Mouse (Mus musculus) heart, embryonic 12.5 days (tissue): ENCODE measurements around the gene Zfp512b. TPM values are rescaled to one million over a fixed set of nuclear protein-coding genes. Genes with fewer than 3 reads are reported as not detected.

Experiments
- ATAC-seq: fragments of 200-750 bp; cut with Nextera tagmentation; 2 replicates; pipeline ENCODE4 v1.8.0; 2017; ENCODE audit warnings: moderate TSS enrichment, moderate library complexity; ENCODE audit not compliant: insufficient number of reproducible peaks, low FRiP score
- H3K27ac ChIP-seq: fragments of 300-500 bp; sonication (generic); 2 replicates; pipeline ENCODE4 v1.5.1; 2016; ENCODE audit warnings: mild to moderate bottlenecking, moderate library complexity; ENCODE audit not compliant: poor library complexity, severe bottlenecking
- H3K27me3 ChIP-seq: fragments of 300-500 bp; sonication (generic); replicated peaks from 2 replicates; pipeline ENCODE4 v1.6.1; 2016; ENCODE audit warnings: mild to moderate bottlenecking, moderate library complexity
- H3K36me3 ChIP-seq: fragments of 300-500 bp; sonication (generic); 2 replicates; pipeline ENCODE4 v1.6.1; 2016; ENCODE audit warnings: mild to moderate bottlenecking, moderate library complexity
- H3K4me1 ChIP-seq: fragments of 300-500 bp; sonication (generic); replicated peaks from 2 replicates; pipeline ENCODE4 v1.6.1; 2016; ENCODE audit warnings: mild to moderate bottlenecking
- H3K4me2 ChIP-seq: fragments of 300-500 bp; sonication (generic); 2 replicates; pipeline ENCODE4 v1.6.1; 2016; ENCODE audit warnings: mild to moderate bottlenecking, moderate library complexity
- H3K4me3 ChIP-seq: fragments of 300-500 bp; sonication (generic); 2 replicates; pipeline ENCODE4 v1.5.1; 2016; ENCODE audit warnings: mild to moderate bottlenecking
- H3K9ac ChIP-seq: fragments of 300-500 bp; sonication (generic); 2 replicates; pipeline ENCODE4 v1.6.1; 2016; ENCODE audit warnings: mild to moderate bottlenecking, moderate library complexity
- H3K9me3 ChIP-seq: fragments of 300-500 bp; sonication (generic); replicated peaks from 2 replicates; pipeline ENCODE4 v1.6.1; 2016; ENCODE audit warnings: mild to moderate bottlenecking, moderate library complexity
- WGBS: fragments of 180-500 bp; shearing (Covaris S2); methylation state at CpG from one replicate; pipeline ENCODE4 v1.1.7; 2016; 5-methylcytosine and 5-hydroxymethylcytosine counted together
- polyA plus RNA-seq: library from polyadenylated mRNA; unstranded; fragments of >200 nt; fragmentation: Nextera tagmentation; extraction: Ambion mirVana; gene quantifications from 2 replicates; pipeline ENCODE4 v1.2.1, GENCODE M21; 2016

Gene Zfp512b
- polyA plus RNA-seq, 1 experiment from 2014 or later, result 44.8 TPM

DNA sequence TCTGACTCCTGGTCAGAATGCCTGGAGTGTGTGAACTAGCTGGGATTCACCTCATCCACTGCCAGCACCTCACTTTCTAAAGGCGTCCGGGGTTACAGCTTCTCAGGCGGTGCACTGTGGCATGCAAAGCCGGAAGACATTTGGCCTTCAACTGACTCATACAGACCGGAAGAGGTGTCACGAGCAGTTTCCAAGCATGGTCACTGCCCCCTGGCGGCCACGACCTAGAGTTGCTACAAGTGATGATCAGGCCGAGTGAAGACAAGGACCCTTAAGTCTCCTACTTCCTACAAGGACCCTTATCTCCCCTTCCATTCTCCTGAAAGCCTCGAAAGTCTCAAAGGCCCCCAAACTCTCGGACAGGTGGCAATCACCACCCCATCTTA lies 11.6 kb downstream of the Zfp512b start:
- Histone ChIP-seq H3K4me2 (peak overlapping the region; percentile 71), H3K4me1 (peaks cover 42% of the 10 kb centered on the region), H3K9ac (peak overlapping the region; percentile 89), H3K4me3 (peak overlapping the region; percentile 77), H3K36me3 (peaks cover 25% of the 10 kb centered on the region), H3K27ac (peak overlapping the region; percentile 96), H3K9me3 (no peaks in the 10 kb centered on the region), H3K27me3 (no peaks in the 10 kb centered on the region)
- under 1% methylated on average over 11 of the region's 11 CpGs for WGBS
- ATAC-seq, result peak; percentile 84

DNA sequence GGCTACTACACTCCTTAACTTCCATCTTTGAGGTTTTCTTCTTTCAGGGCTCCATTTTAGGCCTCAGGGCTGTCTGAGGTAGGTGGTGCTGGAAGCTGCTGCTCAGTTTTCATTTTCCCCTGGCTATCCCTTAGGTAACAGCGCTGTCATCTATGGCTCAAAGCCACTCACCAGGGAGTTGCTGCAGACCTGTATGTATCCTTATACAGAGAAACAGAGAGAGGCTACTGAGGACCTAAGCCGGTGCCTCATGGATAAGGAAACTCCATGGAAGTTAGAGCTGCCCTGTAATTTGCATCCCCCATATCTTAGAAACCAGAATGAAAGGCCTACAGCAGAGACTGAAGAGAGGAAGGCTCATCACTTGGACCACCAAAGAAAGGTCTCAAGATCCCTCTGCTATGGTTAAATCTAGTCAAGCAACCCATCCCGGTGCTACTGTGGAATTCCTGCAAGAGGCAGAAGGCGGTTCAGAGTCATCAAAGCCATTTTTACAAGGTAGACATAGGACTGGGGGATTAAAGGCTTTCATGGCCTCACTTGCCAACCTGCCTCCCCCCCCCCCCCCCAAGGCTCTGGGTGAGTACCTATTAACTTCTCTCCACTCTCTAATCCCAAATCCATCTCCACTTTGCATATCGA lies 12.4 kb downstream of the Zfp512b start:
- ATAC-seq, result no peak
- peaks cover 18% of the 10 kb centered on the region for H3K36me3 ChIP-seq
- peak overlapping the region; percentile 89 for H3K9ac ChIP-seq
- peaks cover 42% of the 10 kb centered on the region for H3K4me1 ChIP-seq
- 68% methylated on average over 5 of the region's 5 CpGs for WGBS
- H3K4me3 ChIP-seq, result peak overlapping the region; percentile 77
- H3K4me2 ChIP-seq, result peak overlapping the region; percentile 71
- peak overlapping the region; percentile 96 for H3K27ac ChIP-seq
- H3K9me3 ChIP-seq, result no peaks in the 10 kb centered on the region
- no peaks in the 10 kb centered on the region for H3K27me3 ChIP-seq

DNA sequence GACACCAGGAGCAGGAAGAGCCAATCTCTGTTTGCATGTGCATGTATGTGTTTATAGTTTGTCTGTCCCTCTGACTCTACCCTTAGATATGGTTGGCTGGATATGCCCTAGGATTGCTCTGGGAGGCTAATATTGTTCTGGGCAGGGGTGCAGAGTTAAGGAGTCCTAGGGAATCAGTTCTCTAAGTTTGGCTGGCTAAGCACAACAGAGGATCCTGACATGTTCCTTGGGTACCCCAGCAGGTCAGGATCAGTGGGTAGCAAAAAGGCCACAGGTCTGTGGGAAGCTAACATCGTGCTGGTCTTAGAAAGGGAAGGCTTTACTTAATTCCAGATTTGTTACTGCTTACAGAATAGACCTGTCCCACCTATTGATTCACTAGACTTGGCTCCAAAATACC lies 12.9 kb downstream of the Zfp512b start:
- no peak overlapping the region for H3K27ac ChIP-seq
- H3K4me1 ChIP-seq, result peaks cover 42% of the 10 kb centered on the region
- ATAC-seq, result no peak
- 86% methylated on average over 1 of the region's 1 CpGs for WGBS
- no peaks in the 10 kb centered on the region for H3K27me3 ChIP-seq
- peaks cover 18% of the 10 kb centered on the region for H3K36me3 ChIP-seq
- peak overlapping the region; percentile 46; the same call in 1 of the 2 replicates for H3K9ac ChIP-seq
- no peaks in the 10 kb centered on the region for H3K9me3 ChIP-seq
- H3K4me3 ChIP-seq, result no peak overlapping the region
- H3K4me2 ChIP-seq, result peak overlapping the region; percentile 71

DNA sequence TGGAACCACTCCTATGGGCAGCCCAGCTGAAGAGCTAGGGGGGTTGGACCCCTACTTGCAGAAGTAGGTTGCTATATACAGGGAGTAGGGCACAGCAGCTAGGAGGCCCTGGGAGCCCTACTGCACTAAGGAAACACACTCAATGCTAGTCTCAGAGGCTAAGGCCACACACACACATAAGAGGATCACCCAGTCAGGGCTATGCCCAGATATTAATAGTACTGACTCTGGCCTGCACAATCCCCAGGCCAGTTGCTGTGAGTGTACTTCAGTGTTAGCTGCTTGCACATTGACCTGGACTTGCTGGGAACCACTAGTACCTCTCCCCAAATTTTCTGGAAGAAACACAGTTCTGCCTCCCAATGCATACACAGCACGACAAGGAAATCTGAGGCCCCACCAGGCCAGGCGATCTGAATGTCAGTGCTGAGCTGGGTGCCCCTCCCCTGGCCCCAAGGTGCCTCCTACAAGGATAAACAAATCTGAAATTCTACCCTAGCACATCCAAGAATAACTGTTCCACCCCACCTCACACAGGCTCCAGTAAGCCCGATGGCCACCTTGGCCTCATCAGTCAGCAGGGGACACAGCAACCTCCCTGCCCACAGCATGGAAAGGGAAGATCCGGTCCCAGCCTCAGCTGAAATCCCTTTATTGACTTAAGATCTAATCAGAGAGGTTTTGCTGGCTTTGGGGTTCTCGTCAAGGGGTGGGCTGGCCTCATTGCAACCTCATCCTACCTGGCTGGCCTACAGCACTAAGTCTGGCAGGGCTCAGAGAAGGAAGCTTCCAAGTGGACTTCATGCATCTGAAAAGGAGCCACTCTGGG lies 13.6 kb downstream of the Zfp512b start:
- H3K36me3 ChIP-seq, result peaks cover 18% of the 10 kb centered on the region
- peak overlapping the region; percentile 46; the same call in 1 of the 2 replicates for H3K9ac ChIP-seq
- 46% methylated on average over 5 of the region's 5 CpGs for WGBS
- no peaks in the 10 kb centered on the region for H3K27me3 ChIP-seq
- peak overlapping the region; percentile 33; the same call in 1 of the 2 replicates for H3K27ac ChIP-seq
- no peak for ATAC-seq
- no peak overlapping the region for H3K4me3 ChIP-seq
- H3K4me2 ChIP-seq, result peak overlapping the region; percentile 13
- peaks cover 42% of the 10 kb centered on the region for H3K4me1 ChIP-seq
- no peaks in the 10 kb centered on the region for H3K9me3 ChIP-seq

DNA sequence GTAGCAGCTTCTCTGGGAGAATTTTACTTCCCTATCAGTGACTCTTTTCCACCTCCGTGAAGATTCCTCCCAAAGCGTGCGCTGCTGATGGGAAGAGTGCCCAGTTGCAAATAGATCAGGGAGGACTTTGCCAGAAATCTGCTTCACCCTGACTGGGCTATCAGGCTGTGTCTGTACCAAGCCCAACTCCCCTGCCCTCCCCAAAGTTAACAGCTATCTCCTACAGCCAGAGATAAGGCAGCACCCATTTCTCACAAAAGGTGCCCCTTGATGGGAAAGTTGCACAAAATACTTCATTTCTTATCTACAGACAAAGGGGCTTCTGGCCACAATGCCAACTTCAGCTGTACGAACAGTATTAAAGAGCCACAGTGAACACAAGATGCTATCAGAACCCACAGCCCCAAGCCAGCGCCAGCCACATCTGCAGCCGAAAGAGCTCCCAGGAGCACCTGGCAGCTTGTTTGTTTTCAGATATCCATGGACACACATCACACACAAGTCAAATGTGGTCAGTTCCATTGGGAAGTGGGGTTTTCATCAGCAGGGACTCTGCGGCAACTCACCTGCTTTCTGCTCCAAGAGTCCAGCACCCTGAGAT lies 14.5 kb downstream of the Zfp512b start:
- Histone ChIP-seq H3K4me2 (no peak overlapping the region; the same call in 1 of the 2 replicates), H3K4me1 (peaks cover 42% of the 10 kb centered on the region), H3K36me3 (peaks cover 21% of the 10 kb centered on the region), H3K9ac (no peak overlapping the region), H3K27ac (no peak overlapping the region), H3K27me3 (no peaks in the 10 kb centered on the region), H3K9me3 (no peaks in the 10 kb centered on the region), H3K4me3 (no peak overlapping the region)
- no peak for ATAC-seq
- 48% methylated on average over 7 of the region's 7 CpGs for WGBS

DNA sequence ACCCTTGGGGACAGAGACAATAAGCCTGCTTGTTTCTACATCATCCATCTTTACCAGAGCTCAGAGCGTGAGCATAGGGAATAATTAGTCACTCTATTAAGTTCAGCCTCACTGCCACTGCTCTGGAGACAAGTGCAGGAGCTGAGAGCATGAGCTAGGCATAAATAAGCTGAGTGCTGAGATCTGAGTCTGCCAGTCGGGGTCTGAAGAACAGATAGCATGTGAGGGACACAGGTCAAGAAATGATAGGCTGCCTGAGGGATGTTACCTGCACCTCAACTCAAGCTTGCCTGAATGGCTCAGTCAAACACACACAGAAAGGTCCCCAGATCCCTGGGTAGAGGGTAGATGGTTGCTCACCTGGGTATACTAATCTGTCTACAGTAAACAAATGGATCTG lies 15.5 kb downstream of the Zfp512b start:
- WGBS, result 65% methylated on average over 2 of the region's 2 CpGs
- Histone ChIP-seq H3K4me1 (peaks cover 42% of the 10 kb centered on the region), H3K9ac (no peak overlapping the region), H3K27ac (no peak overlapping the region), H3K27me3 (no peaks in the 10 kb centered on the region), H3K36me3 (peaks cover 30% of the 10 kb centered on the region), H3K4me3 (no peak overlapping the region), H3K9me3 (no peaks in the 10 kb centered on the region), H3K4me2 (no peak overlapping the region)
- ATAC-seq, result no peak

DNA sequence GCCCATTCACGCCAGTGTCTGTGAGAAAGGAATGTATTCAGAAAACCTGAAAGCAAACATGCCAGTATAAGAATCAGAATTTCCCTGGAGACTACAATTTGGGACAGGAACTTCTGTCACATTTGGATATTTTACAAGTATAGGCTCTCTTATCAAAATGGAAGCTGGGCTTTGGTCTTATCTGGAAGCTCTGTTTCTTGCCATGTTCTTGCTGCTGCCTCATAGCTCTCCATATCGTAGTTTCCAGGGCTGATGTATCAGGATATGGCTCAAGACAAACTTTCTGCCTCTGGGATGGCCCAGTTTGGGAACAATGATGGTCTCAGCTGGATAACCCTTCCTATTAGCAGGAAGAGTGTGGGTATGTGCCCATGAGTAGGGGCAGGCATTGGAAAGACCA lies 16.0 kb downstream of the Zfp512b start:
- H3K4me2 ChIP-seq, result no peak overlapping the region
- peaks cover 42% of the 10 kb centered on the region for H3K4me1 ChIP-seq
- no peaks in the 10 kb centered on the region for H3K9me3 ChIP-seq
- no peak overlapping the region for H3K27ac ChIP-seq
- 75% methylated on average over 2 of the region's 2 CpGs for WGBS
- no peaks in the 10 kb centered on the region for H3K27me3 ChIP-seq
- no peak overlapping the region for H3K9ac ChIP-seq
- H3K4me3 ChIP-seq, result no peak overlapping the region
- no peak for ATAC-seq
- peaks cover 35% of the 10 kb centered on the region for H3K36me3 ChIP-seq

DNA sequence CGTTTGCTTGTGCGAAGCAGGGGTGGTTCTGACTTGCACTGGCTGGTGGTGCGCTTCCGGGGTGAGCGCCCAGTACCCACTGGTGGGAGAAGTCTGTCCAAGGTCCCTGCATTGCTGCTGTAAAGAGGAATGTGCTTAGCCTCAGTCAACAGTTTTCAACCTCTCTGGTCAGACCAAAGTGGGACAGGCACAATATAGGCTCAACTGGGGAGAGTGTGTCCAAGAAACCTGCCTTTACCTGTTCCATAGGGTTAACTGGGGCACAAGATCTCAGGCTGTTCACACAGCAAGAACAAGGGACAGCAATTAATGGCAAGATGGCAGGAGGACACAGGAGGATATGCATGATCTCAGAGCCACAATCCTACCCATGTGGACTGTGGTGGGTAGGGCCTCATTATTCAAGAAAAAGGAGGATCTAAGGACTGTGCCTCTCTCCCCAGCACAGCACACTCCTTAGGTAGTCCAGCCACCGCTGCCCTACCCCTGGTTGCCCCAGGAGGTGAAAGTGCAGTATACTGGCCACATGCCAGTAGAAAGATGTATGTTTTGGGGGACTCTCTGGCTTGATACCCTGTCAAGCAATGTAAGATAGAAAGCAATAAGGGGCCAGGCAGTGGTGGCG lies 17.6 kb downstream of the Zfp512b start:
- 93% methylated on average over 7 of the region's 7 CpGs for WGBS

DNA sequence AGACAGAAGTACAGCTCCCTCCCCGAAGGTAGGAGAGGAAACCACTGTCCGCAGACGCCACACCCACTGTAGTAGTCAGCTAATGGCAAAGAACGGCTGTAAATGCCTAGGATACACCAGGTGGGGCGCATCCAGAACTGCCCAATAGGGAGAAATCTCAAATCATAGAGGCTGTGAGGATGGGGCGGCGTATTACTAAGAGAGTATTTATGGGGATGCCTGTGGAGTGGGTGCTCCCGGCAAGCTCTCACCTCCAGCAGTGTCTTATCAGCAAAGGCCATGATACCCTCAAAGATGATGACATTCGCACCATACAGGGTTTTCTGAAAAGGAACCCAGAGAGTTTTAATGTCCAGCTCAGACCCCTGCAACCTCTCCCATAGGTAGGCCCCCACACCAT lies 18.6 kb downstream of the Zfp512b start:
- Histone ChIP-seq H3K4me2 (no peak overlapping the region), H3K27ac (no peak overlapping the region), H3K9ac (no peak overlapping the region), H3K4me1 (peaks cover 31% of the 10 kb centered on the region), H3K4me3 (no peak overlapping the region), H3K9me3 (no peaks in the 10 kb centered on the region), H3K27me3 (no peaks in the 10 kb centered on the region), H3K36me3 (peaks cover 41% of the 10 kb centered on the region)
- no peak for ATAC-seq
- 86% methylated on average over 9 of the region's 9 CpGs for WGBS

More for the DNA sequence above, 17.6 kb downstream of the Zfp512b start:
- no peak overlapping the region for H3K4me3 ChIP-seq
- no peak overlapping the region for H3K4me2 ChIP-seq
- ATAC-seq, result no peak
- H3K36me3 ChIP-seq, result peaks cover 36% of the 10 kb centered on the region
- H3K27ac ChIP-seq, result no peak overlapping the region
- no peaks in the 10 kb centered on the region for H3K27me3 ChIP-seq
- no peaks in the 10 kb centered on the region for H3K9me3 ChIP-seq
- no peak overlapping the region for H3K9ac ChIP-seq
- H3K4me1 ChIP-seq, result peaks cover 42% of the 10 kb centered on the region

DNA sequence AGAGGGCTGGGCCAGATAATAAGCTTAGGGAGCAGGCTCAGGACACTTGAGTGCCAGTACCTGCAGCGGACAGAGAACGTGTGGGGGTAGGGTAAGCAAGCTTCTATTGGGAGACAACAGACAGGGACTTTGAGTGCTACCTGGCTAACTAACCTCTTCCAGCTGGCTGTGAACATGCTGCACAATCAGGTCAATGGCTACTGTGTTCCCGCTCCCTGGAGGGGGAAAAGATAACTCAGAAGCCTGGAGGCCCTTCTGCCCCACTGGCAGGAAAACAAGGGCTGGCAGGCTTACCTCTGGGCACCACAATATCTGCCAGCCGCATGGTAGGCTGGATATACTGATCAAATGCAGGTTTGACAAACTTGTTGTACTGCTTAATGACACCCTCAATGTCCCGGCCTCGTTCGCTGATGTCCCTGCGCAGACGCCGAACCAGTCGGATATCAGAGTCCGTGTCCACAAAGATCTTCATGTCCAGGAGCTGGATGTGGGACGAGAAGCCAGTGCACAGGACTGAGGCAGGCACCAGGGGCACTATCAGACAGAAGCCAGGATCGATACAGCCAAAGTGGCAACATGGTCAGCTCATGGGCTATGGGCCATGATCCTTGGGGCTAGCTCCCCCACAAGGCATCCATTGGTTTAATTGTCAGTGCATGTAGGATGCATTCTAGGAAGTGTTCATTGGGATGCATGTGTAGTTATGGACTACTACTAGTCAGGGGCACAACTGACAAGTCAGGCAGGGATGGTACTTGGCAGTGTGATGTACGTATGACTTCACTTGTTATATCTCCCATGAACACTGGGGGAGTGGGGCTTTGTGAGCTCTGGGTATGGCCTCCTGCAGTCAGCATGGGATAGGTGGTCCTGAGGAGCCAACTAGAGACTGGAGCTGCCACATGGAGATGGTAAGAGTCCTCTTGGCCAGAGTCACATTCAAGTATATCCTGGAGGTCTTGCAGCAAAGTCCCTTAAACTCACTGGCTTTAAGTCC lies 19.4 kb downstream of the Zfp512b start:
- no peak for ATAC-seq
- Histone ChIP-seq H3K9ac (no peak overlapping the region), H3K36me3 (peaks cover 41% of the 10 kb centered on the region), H3K27ac (no peak overlapping the region), H3K27me3 (no peaks in the 10 kb centered on the region), H3K4me3 (no peak overlapping the region), H3K4me1 (peaks cover 24% of the 10 kb centered on the region), H3K4me2 (no peak overlapping the region), H3K9me3 (no peaks in the 10 kb centered on the region)
- 87% methylated on average over 15 of the region's 15 CpGs for WGBS
